ENCODE assay signal across 7 mouse cellular contexts in genomic region chr16:91009942-91010529, GRCm38 (mm10). TPM values are rescaled to one million over a fixed set of nuclear protein-coding genes. Genes with fewer than 3 reads are reported as not detected.
DNase-seq lines count a peak whose midpoint lies in the region; ATAC-seq and TF ChIP-seq lines count a peak whose summit lies in the region.

No protein-coding gene starts in this region.

- peak overlapping the region; percentile 90 for H3K4me2 ChIP-seq in limb, embryonic 11.5 days (ENCODE audit: low read depth, severe bottlenecking)
- H3K4me2 ChIP-seq in neural tube, embryonic 11.5 days (ENCODE audit: low read depth) = peak overlapping the region; percentile 78

- H3K9ac ChIP-seq in limb, embryonic 11.5 days (ENCODE audit: low read length) = peak overlapping the region; percentile 64
- peak overlapping the region; percentile 86 for H3K9ac ChIP-seq in neural tube, embryonic 11.5 days (ENCODE audit: low read length)

- H3K4me1 ChIP-seq in limb, embryonic 11.5 days (ENCODE audit: control insufficient read depth, insufficient read depth, low read length) = 0 out of 2 replicates have a peak, but pooled peaks cover 5% of the 10 kb centered on the region
- H3K4me1 ChIP-seq in neural tube, embryonic 11.5 days (ENCODE audit: control insufficient read depth, insufficient read depth, low read length) = peaks cover 6% of the 10 kb centered on the region; the same call in 1 of the 2 replicates

- H3K36me3 ChIP-seq in limb, embryonic 11.5 days (ENCODE audit: control insufficient read depth, insufficient read depth, low read length) = peaks cover 2% of the 10 kb centered on the region; the same call in 1 of the 2 replicates
- no peaks in the 10 kb centered on the region for H3K36me3 ChIP-seq in neural tube, embryonic 11.5 days (ENCODE audit: control insufficient read depth, insufficient read depth, low read length)

- no peak for TF ChIP-seq POLR2A in brain, embryonic 14.5 days (IDR thresholded peaks at IDR 0.05; ENCODE audit: borderline replicate concordance, extremely low read depth, insufficient read depth, insufficient read length, poor library complexity, severe bottlenecking)

- DNase-seq in spleen, adult 12 weeks (ENCODE audit: low spot score) = peak; percentile 29
- DNase-seq in spleen, postnatal 4 days (ENCODE audit: low spot score in 2 of 2) = no peak
- peak; percentile 59 for DNase-seq in brain, embryonic 14.5 days (ENCODE audit: low read depth)
- DNase-seq in limb, embryonic 11.5 days (ENCODE audit: low spot score) = peak; percentile 24
- DNase-seq in neural tube, embryonic 11.5 days (ENCODE audit: low spot score) = peak; percentile 11
- no peak for DNase-seq in gastrocnemius, postnatal 4 days (ENCODE audit: low spot score in 2 of 2)

- H3K9me3 ChIP-seq in limb, embryonic 11.5 days (ENCODE audit: control insufficient read depth, low read length) = no peaks in the 10 kb centered on the region
- no peaks in the 10 kb centered on the region for H3K9me3 ChIP-seq in neural tube, embryonic 11.5 days (ENCODE audit: control insufficient read depth, low read length)

- under 1% methylated on average over 19 of the region's 19 CpGs for WGBS in limb, embryonic 11.5 days
- WGBS in neural tube, embryonic 11.5 days = 2% methylated on average over 19 of the region's 19 CpGs

- ATAC-seq in erythroid progenitor cell, adult 5-6 weeks (replicated peaks; ENCODE audit: low FRiP score, poor library complexity, severe bottlenecking) = peak; percentile 17; the same call in 1 of the 2 replicates
- no peak for ATAC-seq in limb, embryonic 11.5 days (ENCODE audit: insufficient number of reproducible peaks, low FRiP score, low TSS enrichment, low read depth)
- no peak for ATAC-seq in neural tube, embryonic 11.5 days (ENCODE audit: insufficient read depth, low FRiP score, low TSS enrichment)

- no peak overlapping the region for H3K27ac ChIP-seq in limb, embryonic 11.5 days (replicated peaks; ENCODE audit: low read depth, low read length)
- H3K27ac ChIP-seq in neural tube, embryonic 11.5 days (ENCODE audit: low read depth, low read length) = no peak overlapping the region

- TF ChIP-seq CTCF in brain, embryonic 14.5 days (IDR thresholded peaks at IDR 0.05; ENCODE audit: borderline replicate concordance, extremely low read depth, insufficient read depth, insufficient read length) = no peak

- H3K4me3 ChIP-seq in limb, embryonic 11.5 days (ENCODE audit: low read depth, low read length) = peak overlapping the region; percentile 91
- H3K4me3 ChIP-seq in neural tube, embryonic 11.5 days (ENCODE audit: low read depth, low read length) = peak overlapping the region; percentile 88

- no peaks in the 10 kb centered on the region for H3K27me3 ChIP-seq in limb, embryonic 11.5 days (ENCODE audit: control insufficient read depth, insufficient read depth, low read length)
- H3K27me3 ChIP-seq in neural tube, embryonic 11.5 days (ENCODE audit: control insufficient read depth, insufficient read depth, low read length) = no peaks in the 10 kb centered on the region

RNA-seq across cellular contexts. Expression of gene Synj1, which starts 1.1 kb away (rescaled TPM):
- 66.0 and 90.7 TPM in 2 replicates for polyA plus RNA-seq in brain, embryonic 14.5 days (2012; rRNA removed)
- total RNA-seq in erythroid progenitor cell, adult 5-6 weeks (2015; ENCODE audit: low replicate concordance) = 140 and 150 TPM in 2 replicates
- total RNA-seq in erythroid progenitor cell, adult 5-6 weeks (2017; ENCODE audit: low replicate concordance) = 84.7 and 104 TPM in 2 replicates
- 10.8 and 14.2 TPM in 2 replicates for polyA plus RNA-seq in limb, embryonic 11.5 days (2014; fragmentation: Nextera tagmentation; extraction: Ambion mirVana)
- polyA plus RNA-seq in neural tube, embryonic 11.5 days (2014; fragmentation: Nextera tagmentation; extraction: Ambion mirVana) = 28.9 and 29.8 TPM in 2 replicates
- total RNA-seq in gastrocnemius, postnatal 4 days (2021) = 10 to 100 TPM; 17.2 to 23.5 TPM

RNA-seq across cellular contexts. Expression of gene Paxbp1, which starts 34.3 kb away (rescaled TPM):
- 148 and 160 TPM in 2 replicates for polyA plus RNA-seq in brain, embryonic 14.5 days (2012; rRNA removed)
- total RNA-seq in erythroid progenitor cell, adult 5-6 weeks (2015; ENCODE audit: low replicate concordance) = 147 and 193 TPM in 2 replicates
- total RNA-seq in erythroid progenitor cell, adult 5-6 weeks (2017; ENCODE audit: low replicate concordance) = 152 and 209 TPM in 2 replicates
- polyA plus RNA-seq in limb, embryonic 11.5 days (2014; fragmentation: Nextera tagmentation; extraction: Ambion mirVana) = 89.3 and 97.2 TPM in 2 replicates
- 83.5 and 88.1 TPM in 2 replicates for polyA plus RNA-seq in neural tube, embryonic 11.5 days (2014; fragmentation: Nextera tagmentation; extraction: Ambion mirVana)
- total RNA-seq in gastrocnemius, postnatal 4 days (2021) = 10 to 100 TPM; 30.5 to 42.7 TPM

Comparison
In these comparisons a context has a peak if more than half of its experiments do, and no peak if none do; other contexts are left out.
1. DNase-seq: peak in spleen, adult 12 weeks (single experiment), brain, embryonic 14.5 days (single experiment), limb, embryonic 11.5 days (single experiment) and neural tube, embryonic 11.5 days (single experiment); none in spleen, postnatal 4 days (0 of 2) and gastrocnemius, postnatal 4 days (0 of 2).